Mouse (Mus musculus) forebrain, embryonic 16.5 days (tissue): ENCODE results near the gene Lrrc20. TPM values are rescaled to one million over a fixed set of nuclear protein-coding genes. Genes with fewer than 3 reads are reported as not detected.
A peak's percentile ranks its signal among the peaks of the same experiment; 100 is the strongest.

Experiments
- ATAC-seq: fragments of 200-750 bp; cut with Nextera tagmentation; 2 replicates; pipeline ENCODE4 v1.8.0; 2017; ENCODE audit warnings: mild to moderate bottlenecking, moderate library complexity
- H3K27ac ChIP-seq: fragments of 300-500 bp; sonication (generic); 2 replicates; pipeline ENCODE4 v1.5.1; 2014; ENCODE audit warnings: low read length, control low read depth
- H3K27me3 ChIP-seq: fragments of 300-500 bp; sonication (generic); replicated peaks from 2 replicates; pipeline ENCODE4 v1.6.1; 2014; ENCODE audit warnings: low read length; ENCODE audit not compliant: control insufficient read depth, insufficient read depth
- H3K36me3 ChIP-seq: fragments of 300-500 bp; sonication (generic); 2 replicates; pipeline ENCODE4 v1.6.1; 2014; ENCODE audit not compliant: control insufficient read depth, insufficient read depth
- H3K4me1 ChIP-seq: fragments of 300-500 bp; sonication (generic); replicated peaks from 2 replicates; pipeline ENCODE4 v1.6.1; 2014; ENCODE audit warnings: low read length; ENCODE audit not compliant: control insufficient read depth, insufficient read depth
- H3K4me2 ChIP-seq: fragments of 300-500 bp; sonication (generic); 2 replicates; pipeline ENCODE4 v1.6.1; 2014; ENCODE audit warnings: mild to moderate bottlenecking, low read length, control low read depth
- H3K4me3 ChIP-seq: fragments of 300-500 bp; sonication (generic); replicated peaks from 2 replicates; pipeline ENCODE4 v1.5.1; 2014; ENCODE audit warnings: mild to moderate bottlenecking, low read length, control low read depth
- H3K9ac ChIP-seq: fragments of 300-500 bp; sonication (generic); replicated peaks from 2 replicates; pipeline ENCODE4 v1.6.1; 2014; ENCODE audit warnings: low read depth, low read length, control low read depth
- H3K9me3 ChIP-seq: fragments of 300-500 bp; sonication (generic); 2 replicates; pipeline ENCODE4 v1.6.1; 2016; ENCODE audit warnings: low read length; ENCODE audit not compliant: control insufficient read depth
- WGBS: fragments of 180-500 bp; shearing (Covaris S2); extraction: QIAGEN DNeasy Blood & Tissue Kit; methylation state at CpG from one replicate; pipeline ENCODE4 v1.1.7; 2014; 5-methylcytosine and 5-hydroxymethylcytosine counted together
- polyA plus RNA-seq: library from polyadenylated mRNA; unstranded; fragments of >200 nt; fragmentation: Nextera tagmentation; extraction: Ambion mirVana; gene quantifications from 2 replicates; pipeline ENCODE4 v1.2.1, GENCODE M21; 2015

The Lrrc20 gene
- polyA plus RNA-seq, 1 experiment from 2014 or later: 25.7 TPM

DNA sequence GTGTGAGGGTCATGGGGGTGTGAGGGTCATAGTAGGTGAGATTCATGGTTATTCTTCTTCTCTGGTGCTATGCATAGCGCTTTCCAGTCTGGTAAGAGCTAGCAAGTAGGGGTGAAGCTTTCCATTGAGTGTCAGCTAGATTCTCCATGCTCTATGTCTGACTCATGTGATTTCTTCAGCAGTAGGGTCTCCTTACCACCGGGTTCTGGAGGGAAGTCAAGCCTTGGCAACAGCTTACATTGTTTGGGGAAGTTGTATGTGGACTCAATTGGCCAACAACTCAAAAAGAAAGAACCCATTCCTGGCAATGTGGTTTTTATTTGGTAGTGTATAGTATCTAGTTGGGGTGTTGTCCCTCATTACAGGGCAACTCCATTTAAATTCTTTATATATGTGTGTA, 28.5 kb downstream of the Lrrc20 start:
- ATAC-seq: no peak
- Histone ChIP-seq H3K36me3 (no peaks in the 10 kb centered on the region), H3K4me3 (no peak overlapping the region), H3K9ac (no peak overlapping the region), H3K4me1 (peaks cover under 1% of the 10 kb centered on the region; the same call in 1 of the 2 replicates), H3K27me3 (no peaks in the 10 kb centered on the region), H3K27ac (no peak overlapping the region), H3K9me3 (no peaks in the 10 kb centered on the region), H3K4me2 (no peak overlapping the region)
- WGBS: 90% methylated on average over 2 of the region's 2 CpGs

DNA sequence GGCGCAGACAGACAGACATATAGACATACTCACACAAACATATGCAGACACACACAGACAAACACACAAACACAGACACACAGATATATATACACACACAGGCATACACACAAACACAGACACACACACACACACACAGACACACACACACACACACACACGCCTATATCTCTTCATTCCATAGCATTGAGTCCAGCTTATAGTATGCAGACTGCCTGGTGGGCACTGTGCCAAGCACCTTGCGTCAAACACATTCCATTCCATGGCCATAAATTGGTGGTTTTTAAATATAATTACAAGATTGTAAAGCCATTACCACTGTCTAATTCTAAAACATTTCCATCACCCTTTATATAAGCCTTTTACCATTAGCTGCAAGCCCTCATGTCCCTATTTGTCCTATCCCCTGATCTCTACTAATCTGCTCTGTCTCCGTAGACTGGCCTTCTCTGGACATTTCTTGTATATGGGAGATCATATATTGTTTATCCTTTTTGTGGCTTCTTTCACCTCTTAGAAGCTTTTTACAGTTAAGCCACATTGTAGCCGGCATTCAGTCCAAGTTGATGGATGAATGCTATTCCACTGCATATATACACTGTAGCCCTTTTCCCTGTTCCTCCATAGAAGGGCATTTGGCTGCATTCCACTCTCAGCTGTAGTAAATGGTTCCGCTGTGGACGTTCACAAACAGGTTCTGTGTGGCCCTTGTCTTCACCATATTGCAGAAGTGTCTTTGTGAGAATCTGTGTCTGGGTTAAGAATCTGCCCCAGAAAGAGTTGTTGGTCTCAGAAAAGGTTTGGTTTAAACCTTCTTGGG, 31.0 kb downstream of the Lrrc20 start:
- no peak overlapping the region for H3K4me2 ChIP-seq
- no peaks in the 10 kb centered on the region for H3K27me3 ChIP-seq
- H3K9ac ChIP-seq: no peak overlapping the region
- no peak for ATAC-seq
- peaks cover 5% of the 10 kb centered on the region; the same call in 1 of the 2 replicates for H3K4me1 ChIP-seq
- no peak overlapping the region for H3K4me3 ChIP-seq
- H3K9me3 ChIP-seq: no peaks in the 10 kb centered on the region
- no peak overlapping the region for H3K27ac ChIP-seq
- H3K36me3 ChIP-seq: no peaks in the 10 kb centered on the region
- 63% methylated on average over 7 of the region's 7 CpGs for WGBS

DNA sequence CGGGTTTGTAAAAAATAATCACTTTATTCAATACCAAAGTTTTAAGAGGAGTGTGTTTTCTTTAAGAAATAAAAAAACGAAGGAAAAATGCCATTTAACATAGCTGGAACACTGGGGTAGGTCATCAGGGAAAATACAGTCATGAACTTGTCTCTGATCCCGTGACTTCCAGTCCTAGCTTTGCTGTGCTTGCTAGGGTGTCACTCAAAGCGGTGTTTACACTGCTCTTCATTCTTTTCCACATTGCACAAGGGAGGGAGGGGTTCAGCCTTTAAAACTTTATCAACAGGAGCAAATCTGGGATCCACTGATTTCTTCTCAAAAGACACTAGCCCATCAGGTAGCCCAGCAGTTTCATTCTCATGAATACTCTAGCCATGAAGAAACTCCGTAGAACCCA, 34.3 kb downstream of the Lrrc20 start:
- no peak for ATAC-seq
- no peaks in the 10 kb centered on the region for H3K36me3 ChIP-seq
- H3K27me3 ChIP-seq: no peaks in the 10 kb centered on the region
- H3K4me1 ChIP-seq: peaks cover 12% of the 10 kb centered on the region
- no peaks in the 10 kb centered on the region for H3K9me3 ChIP-seq
- H3K4me2 ChIP-seq: no peak overlapping the region
- H3K9ac ChIP-seq: no peak overlapping the region
- no peak overlapping the region for H3K4me3 ChIP-seq
- H3K27ac ChIP-seq: no peak overlapping the region
- WGBS: 80% methylated on average over 5 of the region's 5 CpGs

DNA sequence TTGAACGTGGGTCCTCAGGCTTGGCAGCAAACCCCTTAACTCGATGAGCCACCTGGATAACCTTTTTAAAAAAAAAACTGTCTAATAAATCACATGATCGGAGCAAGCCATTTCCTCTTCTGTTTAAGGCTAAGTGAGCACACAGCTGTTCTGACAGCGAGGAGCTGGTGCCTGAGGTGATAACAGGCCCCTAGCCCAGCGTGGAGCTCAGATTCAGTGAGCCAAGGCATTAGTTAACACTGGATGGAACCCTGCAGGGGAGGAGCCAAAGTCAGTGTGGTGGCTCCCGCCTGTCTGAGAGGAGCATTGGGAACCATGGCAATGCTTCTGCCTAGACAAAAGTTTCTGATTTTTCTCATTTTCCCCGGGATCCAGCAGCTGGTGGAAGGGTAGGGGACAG, 35.2 kb downstream of the Lrrc20 start:
- ATAC-seq: 0 out of 2 replicates have a peak, but pooled peaks have one; percentile 36

DNA sequence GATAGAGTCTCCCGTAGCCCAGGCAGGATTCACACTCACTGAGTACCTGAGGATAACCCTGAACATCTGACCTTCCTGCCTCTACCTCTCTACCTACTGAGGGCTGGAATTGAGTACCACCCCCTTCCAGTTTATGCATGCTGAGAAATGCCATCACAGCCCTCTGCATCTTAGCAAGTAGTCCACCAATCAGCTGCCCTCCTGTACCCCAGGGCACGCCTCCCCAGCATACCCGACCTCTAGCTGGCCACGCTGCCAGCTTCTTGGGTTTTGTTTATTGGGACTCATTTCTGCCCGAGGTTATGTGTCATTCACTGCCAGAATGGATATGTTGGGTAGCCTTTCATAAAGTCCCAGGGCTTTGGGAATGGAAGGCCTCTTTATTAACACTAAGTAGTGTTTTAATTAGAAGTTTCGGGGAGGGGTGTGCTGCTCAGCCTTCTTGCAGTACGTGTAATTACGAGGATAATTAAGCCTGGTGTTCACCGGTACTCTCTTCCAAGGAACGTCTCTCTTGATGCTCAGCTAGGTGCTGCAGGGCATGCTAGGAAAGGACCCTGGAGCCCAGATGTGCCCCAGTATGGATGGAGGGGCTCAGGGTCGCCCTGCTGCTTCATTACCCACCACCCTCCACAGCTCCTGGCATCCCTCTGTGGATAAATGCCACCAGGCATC, 36.8 kb downstream of the Lrrc20 start:
- no peak overlapping the region for H3K4me3 ChIP-seq
- H3K9me3 ChIP-seq: no peaks in the 10 kb centered on the region
- no peak overlapping the region for H3K4me2 ChIP-seq
- no peak overlapping the region for H3K9ac ChIP-seq
- peaks cover 16% of the 10 kb centered on the region for H3K4me1 ChIP-seq
- ATAC-seq: peak; percentile 58
- H3K36me3 ChIP-seq: no peaks in the 10 kb centered on the region
- WGBS: 20% methylated on average over 11 of the region's 11 CpGs
- no peaks in the 10 kb centered on the region for H3K27me3 ChIP-seq
- no peak overlapping the region for H3K27ac ChIP-seq

More for the DNA sequence above, 35.2 kb downstream of the Lrrc20 start:
- H3K36me3 ChIP-seq: no peaks in the 10 kb centered on the region
- no peak overlapping the region for H3K9ac ChIP-seq
- no peak overlapping the region for H3K4me2 ChIP-seq
- peaks cover 12% of the 10 kb centered on the region for H3K4me1 ChIP-seq
- H3K27ac ChIP-seq: no peak overlapping the region
- 40% methylated on average over 7 of the region's 7 CpGs for WGBS
- no peaks in the 10 kb centered on the region for H3K27me3 ChIP-seq
- no peaks in the 10 kb centered on the region for H3K9me3 ChIP-seq
- H3K4me3 ChIP-seq: no peak overlapping the region

DNA sequence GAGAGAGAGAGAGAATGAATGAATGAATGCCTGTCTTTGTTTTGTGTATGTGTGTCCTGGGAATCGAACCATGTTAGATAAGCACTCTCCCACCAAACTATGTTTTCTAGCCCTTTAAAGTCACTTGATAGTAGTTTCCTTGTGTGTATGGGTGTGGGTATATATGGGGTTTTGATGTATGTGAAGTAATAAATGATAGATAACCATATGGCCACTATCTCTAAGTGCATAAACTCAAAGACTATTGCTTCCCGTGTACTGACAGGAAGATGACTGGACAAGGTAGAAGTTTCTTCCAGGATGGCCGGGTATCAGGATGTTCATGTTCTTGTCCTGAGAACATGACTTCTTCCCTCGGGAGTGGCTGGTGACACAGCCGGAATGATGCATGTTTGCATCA, 41.3 kb downstream of the Lrrc20 start:
- Histone ChIP-seq H3K27me3 (no peaks in the 10 kb centered on the region), H3K36me3 (no peaks in the 10 kb centered on the region), H3K9ac (no peak overlapping the region), H3K4me2 (no peak overlapping the region), H3K27ac (no peak overlapping the region), H3K4me1 (peaks cover 22% of the 10 kb centered on the region), H3K9me3 (no peaks in the 10 kb centered on the region), H3K4me3 (no peak overlapping the region)
- WGBS: 87% methylated on average over 5 of the region's 5 CpGs
- ATAC-seq: no peak

DNA sequence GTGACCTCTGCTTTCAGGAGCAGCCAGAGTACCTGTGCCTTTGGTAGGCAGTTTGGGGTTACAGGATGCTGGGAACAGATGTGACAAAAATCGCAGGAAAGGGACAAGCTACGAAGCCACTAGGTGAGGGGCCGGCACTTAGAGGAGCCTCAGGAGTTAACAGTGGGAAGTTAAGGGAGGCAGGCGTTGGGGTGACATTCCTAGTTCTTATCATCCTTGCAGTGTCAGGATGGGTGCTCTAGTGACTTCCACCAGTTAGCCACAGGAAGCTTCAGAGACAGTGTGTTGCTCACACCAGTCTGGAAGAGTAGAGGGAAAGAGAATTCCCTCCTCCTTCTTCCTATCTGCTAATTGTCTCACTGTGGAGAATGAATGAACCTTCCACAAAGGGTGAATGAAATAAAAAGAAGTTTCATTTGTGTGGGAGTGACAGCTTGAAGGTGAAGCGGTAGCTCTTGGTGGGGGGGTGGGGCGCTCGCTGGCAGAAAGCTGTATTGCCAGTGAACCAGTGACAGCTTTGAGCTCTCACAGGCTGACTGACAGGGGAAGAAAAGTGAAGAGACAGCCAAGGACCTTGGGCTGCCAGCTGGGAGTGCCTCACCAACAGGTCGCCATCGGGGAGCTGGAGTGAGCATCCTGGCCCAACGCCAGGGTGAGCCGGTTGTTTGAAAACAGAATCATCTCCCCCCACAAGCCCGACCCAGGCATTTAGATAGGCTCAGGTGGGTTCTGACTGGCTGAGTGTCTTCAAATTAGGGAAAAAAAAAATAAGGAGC, 41.9 kb downstream of the Lrrc20 start:
- Histone ChIP-seq H3K4me3 (no peak overlapping the region), H3K27ac (no peak overlapping the region), H3K9me3 (no peaks in the 10 kb centered on the region), H3K4me2 (no peak overlapping the region), H3K4me1 (peaks cover 17% of the 10 kb centered on the region), H3K9ac (no peak overlapping the region), H3K36me3 (no peaks in the 10 kb centered on the region), H3K27me3 (no peaks in the 10 kb centered on the region)
- peak; percentile 87 for ATAC-seq
- WGBS: 29% methylated on average over 12 of the region's 12 CpGs

DNA sequence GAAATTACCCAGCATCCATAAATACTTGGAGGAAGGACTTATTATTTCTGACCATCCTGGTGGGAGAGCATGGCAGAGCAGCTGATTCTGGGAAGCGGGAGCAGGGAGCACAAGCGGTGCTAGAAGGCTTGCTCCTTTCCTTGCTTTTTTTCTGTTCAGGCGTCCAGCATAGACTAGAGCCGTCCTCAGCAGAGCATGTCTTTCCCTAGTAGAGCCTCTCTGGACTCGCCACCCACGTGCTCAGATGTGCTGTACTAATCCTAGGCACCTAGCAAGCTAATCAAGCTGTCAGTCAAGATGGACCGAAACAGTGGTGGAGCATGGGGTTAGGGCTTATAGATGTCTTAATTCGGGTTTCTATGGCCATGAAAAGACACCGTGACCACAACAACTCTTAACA, 42.7 kb downstream of the Lrrc20 start:
- Histone ChIP-seq H3K9me3 (no peaks in the 10 kb centered on the region), H3K4me1 (peaks cover 16% of the 10 kb centered on the region), H3K27ac (no peak overlapping the region), H3K27me3 (no peaks in the 10 kb centered on the region), H3K36me3 (no peaks in the 10 kb centered on the region), H3K4me3 (no peak overlapping the region), H3K4me2 (no peak overlapping the region), H3K9ac (no peak overlapping the region)
- peak; percentile 18; the same call in 1 of the 2 replicates for ATAC-seq
- WGBS: 62% methylated on average over 9 of the region's 9 CpGs

DNA sequence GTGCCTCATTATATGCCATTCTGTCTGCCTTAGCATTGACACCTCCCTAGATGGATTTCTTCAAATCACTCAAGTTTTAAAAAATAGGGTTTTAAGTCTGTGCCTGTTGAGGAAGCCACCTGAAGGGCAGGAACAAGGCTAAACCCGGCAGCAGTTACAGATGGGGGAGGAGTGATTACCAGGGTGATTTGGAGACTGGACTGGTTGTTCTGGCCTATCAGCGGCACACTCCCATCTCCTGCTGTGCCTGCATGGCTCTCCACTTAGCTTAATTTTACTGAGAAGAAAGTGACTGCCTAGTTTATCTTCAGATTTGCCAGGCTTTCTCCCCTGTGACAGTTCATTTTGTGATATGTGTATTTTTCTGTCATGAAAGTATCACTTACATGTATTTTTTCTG, 43.9 kb downstream of the Lrrc20 start:
- Histone ChIP-seq H3K4me3 (no peak overlapping the region), H3K36me3 (no peaks in the 10 kb centered on the region), H3K27ac (no peak overlapping the region), H3K9ac (no peak overlapping the region), H3K4me1 (peaks cover 16% of the 10 kb centered on the region), H3K9me3 (no peaks in the 10 kb centered on the region), H3K4me2 (no peak overlapping the region), H3K27me3 (no peaks in the 10 kb centered on the region)
- no peak for ATAC-seq
- WGBS: 47% methylated on average over 2 of the region's 2 CpGs
